Mouse (Mus musculus): ENCODE results near the gene Aff1. TPM values are rescaled to one million over a fixed set of nuclear protein-coding genes. Genes with fewer than 3 reads are reported as not detected.

The Aff1 gene
- total RNA-seq, 4 experiments from 2014 or later, result 39.9 to 43.8 (median 42.7) TPM

GRCm38 (mm10) chr5:103726281-103726938, 34.2 kb downstream of the Aff1 start:
- no peak for DNase-seq (ENCODE audit: low spot score)

GRCm38 (mm10) chr5:103727777-103728395, 35.7 kb downstream of the Aff1 start:
- DNase-seq (ENCODE audit: low spot score), result no peak

GRCm38 (mm10) chr5:103729225-103729624, 37.1 kb downstream of the Aff1 start:
- no peak for DNase-seq (ENCODE audit: low spot score)

GRCm38 (mm10) chr5:103730142-103730541, 38.0 kb downstream of the Aff1 start:
- no peak for DNase-seq (ENCODE audit: low spot score)

GRCm38 (mm10) chr5:103730727-103731126, 38.6 kb downstream of the Aff1 start:
- DNase-seq (ENCODE audit: low spot score), result no peak

GRCm38 (mm10) chr5:103732581-103732980, 40.4 kb downstream of the Aff1 start:
- DNase-seq (ENCODE audit: low spot score), result no peak

- no peak for DNase-seq (ENCODE audit: low spot score)
Measured at GRCm38 (mm10) chr5:103735411-103736112, 43.4 kb downstream of the Aff1 start.

- DNase-seq (ENCODE audit: low spot score), result no peak
Measured at GRCm38 (mm10) chr5:103736553-103737207, 44.5 kb downstream of the Aff1 start.

- DNase-seq (ENCODE audit: low spot score), result no peak
Measured at GRCm38 (mm10) chr5:103737208-103738066, 45.3 kb downstream of the Aff1 start.

GRCm38 (mm10) chr5:103738509-103738908, 46.3 kb downstream of the Aff1 start:
- no peak for DNase-seq (ENCODE audit: low spot score)

- DNase-seq (ENCODE audit: low spot score), result no peak
Measured at GRCm38 (mm10) chr5:103739163-103739562, 47.0 kb downstream of the Aff1 start.

- DNase-seq (ENCODE audit: low spot score), result peak; percentile 54
Measured at GRCm38 (mm10) chr5:103740093-103740902, 48.1 kb downstream of the Aff1 start.

GRCm38 (mm10) chr5:103740903-103741246, 48.7 kb downstream of the Aff1 start:
- DNase-seq (ENCODE audit: low spot score), result no peak

GRCm38 (mm10) chr5:103741443-103741842, 49.3 kb downstream of the Aff1 start:
- DNase-seq (ENCODE audit: low spot score), result no peak

GRCm38 (mm10) chr5:103741992-103742391, 49.8 kb downstream of the Aff1 start:
- DNase-seq (ENCODE audit: low spot score), result no peak

GRCm38 (mm10) chr5:103744531-103744930, 52.4 kb downstream of the Aff1 start:
- no peak for DNase-seq (ENCODE audit: low spot score)

- no peak for DNase-seq (ENCODE audit: low spot score)
Measured at GRCm38 (mm10) chr5:103745635-103746034, 53.5 kb downstream of the Aff1 start.

GRCm38 (mm10) chr5:103746561-103747085, 54.4 kb downstream of the Aff1 start:
- no peak for DNase-seq (ENCODE audit: low spot score)

GRCm38 (mm10) chr5:103747098-103747497, 54.9 kb downstream of the Aff1 start:
- DNase-seq (ENCODE audit: low spot score), result no peak

GRCm38 (mm10) chr5:103748343-103748742, 56.2 kb downstream of the Aff1 start:
- DNase-seq (ENCODE audit: low spot score), result no peak

Measured in heart, adult 8-10 months (tissue).